Mouse (Mus musculus) ES-E14 (cell line): ENCODE results near the gene Zfp446. TPM values are rescaled to one million over a fixed set of nuclear protein-coding genes. Genes with fewer than 3 reads are reported as not detected.

ENCODE experiments used
- DNase-seq: peaks from one replicate; pipeline ENCODE4 v3.0.0-alpha.2; 2013; ENCODE audit warnings: low read depth, low spot score
- H3K27ac ChIP-seq: 2 replicates; pipeline ENCODE4 v1.5.1; 2012; ENCODE audit warnings: low read depth, mild to moderate bottlenecking, low read length, moderate library complexity, mixed read lengths; ENCODE audit not compliant: poor library complexity, insufficient read depth, severe bottlenecking
- H3K36me3 ChIP-seq: 2 replicates; pipeline ENCODE4 v1.6.1; 2012; ENCODE audit warnings: mild to moderate bottlenecking, low read length, moderate library complexity, mixed read lengths; ENCODE audit not compliant: control insufficient read depth, poor library complexity, insufficient read depth, severe bottlenecking
- H3K4me1 ChIP-seq, 2 experiments: fragments of 150-350 bp in 1 of 2; sonication (generic) in 1 of 2; 2 replicates each; pipeline ENCODE4 v1.6.1; 2012; ENCODE audit warnings: low read length in 2 of 2, mild to moderate bottlenecking in 1 of 2, mixed read lengths in 1 of 2; ENCODE audit not compliant: control insufficient read depth in 2 of 2, insufficient read depth in 2 of 2, poor library complexity in 1 of 2
- H3K4me3 ChIP-seq, 2 experiments: fragments of 150-350 bp in 1 of 2; sonication (generic) in 1 of 2; 2 replicates each; pipeline ENCODE4 v1.5.1; 2012; ENCODE audit warnings: low read length in 2 of 2, low read depth in 1 of 2, mild to moderate bottlenecking in 1 of 2, mixed read lengths in 1 of 2; ENCODE audit not compliant: insufficient read depth in 1 of 2, poor library complexity in 1 of 2, severe bottlenecking in 1 of 2
- H3K9ac ChIP-seq: 2 replicates; pipeline ENCODE4 v1.6.1; 2012; ENCODE audit warnings: low read depth, mild to moderate bottlenecking, low read length, mixed read lengths; ENCODE audit not compliant: poor library complexity, insufficient read depth, severe bottlenecking
- H3K9me3 ChIP-seq: fragments of 150-350 bp; sonication (generic); 2 replicates; pipeline ENCODE4 v1.6.1; 2012; ENCODE audit warnings: low read depth, mild to moderate bottlenecking, low read length; ENCODE audit not compliant: control insufficient read depth, insufficient read depth
- CHD2 ChIP-seq: IDR thresholded peaks from 2 replicates; pipeline ENCODE4 v1.6.1; 2014; ENCODE audit warnings: mild to moderate bottlenecking, low read depth, low read length, inconsistent platforms
- HCFC1 ChIP-seq: IDR thresholded peaks from 2 replicates; pipeline ENCODE4 v1.6.1; 2012; ENCODE audit warnings: low read length, inconsistent platforms, borderline replicate concordance; ENCODE audit not compliant: insufficient read depth
- MAFK ChIP-seq: IDR thresholded peaks from 2 replicates; pipeline ENCODE4 v1.6.1; 2014; ENCODE audit warnings: mild to moderate bottlenecking, low read depth, low read length, inconsistent platforms; ENCODE audit not compliant: insufficient read depth
- ZC3H11A ChIP-seq: IDR thresholded peaks from 2 replicates; pipeline ENCODE4 v1.6.1; 2012; ENCODE audit warnings: low read depth, mild to moderate bottlenecking, inconsistent platforms, low read length, borderline replicate concordance
- ZNF384 ChIP-seq: IDR thresholded peaks from 2 replicates; pipeline ENCODE4 v1.6.1; 2012; ENCODE audit warnings: low read depth, low read length, inconsistent platforms
- in situ Hi-C, 2 experiments: fragments of 600-800 bp; cut with MboI; formaldehyde crosslinking; loops; one replicate each; pipeline ENCODE4 v1.15.1; 2025; ENCODE audit warnings: low sequenced_read_pairs in 2 of 2, inconsistent platforms in 1 of 2; ENCODE audit not compliant: unreplicated experiment in 2 of 2
- total RNA-seq: library from RNA; depleted of rRNA; stranded (reverse); fragments of 300-350 nt; gene quantifications from 2 replicates; pipeline ENCODE4 v1.2.3, GENCODE M21; 2012

Zfp446 gene
- total RNA-seq, 1 experiment, result 6.4 TPM

- Histone ChIP-seq H3K36me3 (peaks cover 49% of the 10 kb centered on the region), H3K27ac (peak overlapping the region; percentile 97), H3K4me1 (peaks cover 4 to 9% of the 10 kb centered on the region in 2 experiments; a peak in 2 of 4 replicates), H3K9ac (peak overlapping the region; percentile 97), H3K4me3 (peak overlapping the region; percentile 88 to 95), H3K9me3 (no peaks in the 10 kb centered on the region)
- in situ Hi-C loops, result no loop called here
- TF ChIP-seq CHD2 (no peak), ZC3H11A (no peak), ZNF384 (no peak), MAFK (no peak), HCFC1 (no peak)
- no peak for DNase-seq
Observed at GRCm38 (mm10) chr7:13024805-13025204, 47.2 kb downstream of the Zfp446 start.

- Histone ChIP-seq H3K9ac (peak overlapping the region; percentile 97), H3K4me3 (peak overlapping the region; percentile 88 to 95), H3K27ac (peak overlapping the region; percentile 97; the same call in 1 of the 2 replicates), H3K9me3 (no peaks in the 10 kb centered on the region), H3K4me1 (peaks cover 2 to 9% of the 10 kb centered on the region in 2 experiments; a peak in 2 of 4 replicates), H3K36me3 (peaks cover 57% of the 10 kb centered on the region)
- TF ChIP-seq CHD2, result no peak
- no peak for TF ChIP-seq ZC3H11A
- TF ChIP-seq ZNF384, result no peak
- no peak for TF ChIP-seq HCFC1
- no peak for TF ChIP-seq MAFK
- in situ Hi-C loops, result no loop called here
- DNase-seq, result no peak
Observed at GRCm38 (mm10) chr7:13025511-13026112, 48.0 kb downstream of the Zfp446 start.

- no peak for DNase-seq
- H3K36me3 ChIP-seq, result peaks cover 73% of the 10 kb centered on the region
- H3K4me3 ChIP-seq, result no peak overlapping the region
- in situ Hi-C loops, result no loop called here
- H3K9ac ChIP-seq, result no peak overlapping the region; the same call in 1 of the 2 replicates
- H3K4me1 ChIP-seq, result peaks cover 0 to 9% of the 10 kb centered on the region in 2 experiments; a peak in 1 of 4 replicates
- no peaks in the 10 kb centered on the region for H3K9me3 ChIP-seq
- H3K27ac ChIP-seq, result no peak overlapping the region; the same call in 1 of the 2 replicates
- TF ChIP-seq HCFC1 (no peak), MAFK (no peak), ZC3H11A (no peak), CHD2 (no peak), ZNF384 (no peak)
Observed at GRCm38 (mm10) chr7:13028986-13029385, 51.3 kb downstream of the Zfp446 start.

- DNase-seq, result no peak
- Histone ChIP-seq H3K9me3 (no peaks in the 10 kb centered on the region), H3K4me3 (no peak overlapping the region), H3K4me1 (peaks cover 0 to 16% of the 10 kb centered on the region in 2 experiments; a peak in 2 of 4 replicates), H3K27ac (no peak overlapping the region), H3K9ac (no peak overlapping the region), H3K36me3 (peaks cover 72% of the 10 kb centered on the region)
- in situ Hi-C loops, result no loop called here
- no peak for TF ChIP-seq HCFC1
- no peak for TF ChIP-seq CHD2
- no peak for TF ChIP-seq ZNF384
- TF ChIP-seq MAFK, result no peak
- no peak for TF ChIP-seq ZC3H11A
Observed at GRCm38 (mm10) chr7:13031069-13031468, 53.4 kb downstream of the Zfp446 start.

- peaks cover 0 to 16% of the 10 kb centered on the region in 2 experiments; a peak in 2 of 4 replicates for H3K4me1 ChIP-seq
- in situ Hi-C loops, result no loop called here
- H3K4me3 ChIP-seq, result no peak overlapping the region
- H3K9me3 ChIP-seq, result no peaks in the 10 kb centered on the region
- H3K9ac ChIP-seq, result no peak overlapping the region
- H3K27ac ChIP-seq, result no peak overlapping the region
- TF ChIP-seq HCFC1, result no peak
- no peak for TF ChIP-seq ZNF384
- no peak for TF ChIP-seq MAFK
- TF ChIP-seq CHD2, result no peak; the same call in 1 of the 2 replicates
- H3K36me3 ChIP-seq, result peaks cover 66% of the 10 kb centered on the region
- no peak for DNase-seq
Observed at GRCm38 (mm10) chr7:13031983-13032382, 54.3 kb downstream of the Zfp446 start.
